Mouse (Mus musculus) right cerebral cortex, postnatal 36 days (tissue): ENCODE data around the gene Ell.

Experiments used
- DNase-seq, 2 experiments: peaks; one replicate each; pipeline ENCODE4 v3.0.0; 2022; ENCODE audit warnings: low spot score in 2 of 2, mixed read lengths in 1 of 2

Ell gene

DNA sequence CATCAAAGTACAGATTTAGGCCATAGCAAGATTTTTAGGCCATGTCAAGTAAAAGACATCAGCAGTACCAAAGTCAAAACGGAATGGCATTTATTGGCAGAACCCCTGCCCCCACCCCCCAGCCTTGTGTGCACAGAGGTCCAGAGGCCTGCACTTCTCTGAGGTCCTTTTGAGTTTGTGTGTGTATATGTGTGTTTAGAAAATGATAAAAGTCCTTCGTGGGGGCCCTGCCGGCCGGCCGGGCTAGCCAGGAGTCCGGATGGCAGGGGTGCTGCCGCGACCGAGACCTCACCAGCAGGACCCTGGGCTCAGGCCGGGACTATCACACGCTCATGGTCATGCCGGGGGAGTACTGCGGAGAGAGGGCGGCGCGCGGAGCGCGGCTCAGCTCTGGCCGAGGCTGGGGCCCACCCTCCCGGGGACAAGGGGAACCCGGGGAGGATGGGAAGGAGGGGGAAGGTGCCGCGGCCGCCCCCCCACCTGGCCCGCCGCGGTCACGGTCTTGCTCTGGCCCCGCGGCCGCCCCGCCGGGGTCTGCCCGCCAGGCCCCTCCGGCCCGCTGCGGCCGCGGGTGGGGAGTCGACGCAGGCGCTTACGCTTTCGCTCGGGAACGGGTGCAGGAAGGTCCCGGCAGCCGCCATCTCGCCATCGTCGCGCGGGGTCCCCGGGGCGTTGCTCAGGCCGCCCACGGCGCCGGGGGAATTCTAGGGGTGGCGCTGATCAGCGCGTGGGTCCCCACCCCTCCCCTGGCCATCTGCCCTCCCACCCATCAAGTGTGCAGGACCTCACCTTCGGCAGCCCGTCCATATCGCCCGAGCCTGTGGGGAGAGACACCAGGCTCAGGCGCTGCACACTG lies 58.4 kb downstream of the Ell start:
- no peak for DNase-seq

DNA sequence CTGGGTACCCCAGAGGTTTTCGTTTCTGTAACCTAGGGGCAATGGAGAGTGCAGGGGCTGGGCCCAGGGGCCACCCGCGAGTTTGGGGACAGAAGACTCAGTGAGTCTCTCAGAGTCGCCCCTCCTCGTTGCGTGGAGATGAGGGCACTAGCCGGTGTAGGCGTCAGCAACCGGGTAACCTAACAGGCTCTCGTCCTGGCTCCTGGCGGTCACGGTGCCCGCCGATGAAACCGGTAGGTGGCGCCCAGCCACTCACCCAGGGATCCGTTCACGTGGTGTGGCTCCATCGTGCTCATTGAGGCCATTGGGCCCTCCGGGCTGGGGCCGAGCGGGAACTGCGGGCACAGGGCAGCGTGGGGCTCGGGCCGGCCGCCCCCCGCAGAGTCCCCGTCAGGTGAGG lies 59.0 kb downstream of the Ell start:
- DNase-seq, result peak; percentile 78 to 81

DNA sequence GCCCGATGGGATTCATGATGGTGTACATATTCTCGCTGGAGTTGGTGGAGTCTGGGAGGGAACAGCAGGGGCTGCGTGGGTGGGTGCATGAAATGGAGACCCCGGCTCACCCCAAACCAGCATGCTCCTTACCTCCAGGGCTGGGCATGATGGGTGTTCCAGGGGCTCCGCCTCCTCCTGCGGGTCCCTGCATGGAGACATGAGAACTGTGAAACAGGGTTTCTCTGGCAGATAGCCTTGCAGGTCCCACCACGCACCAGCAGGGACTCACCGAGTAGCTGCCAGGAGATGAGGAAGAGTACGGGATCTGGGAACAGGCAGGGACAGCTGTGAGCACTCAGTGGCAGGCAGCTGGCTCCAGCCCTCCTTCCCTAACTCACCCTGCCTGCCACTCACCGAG lies 59.5 kb downstream of the Ell start:
- DNase-seq, result no peak

DNA sequence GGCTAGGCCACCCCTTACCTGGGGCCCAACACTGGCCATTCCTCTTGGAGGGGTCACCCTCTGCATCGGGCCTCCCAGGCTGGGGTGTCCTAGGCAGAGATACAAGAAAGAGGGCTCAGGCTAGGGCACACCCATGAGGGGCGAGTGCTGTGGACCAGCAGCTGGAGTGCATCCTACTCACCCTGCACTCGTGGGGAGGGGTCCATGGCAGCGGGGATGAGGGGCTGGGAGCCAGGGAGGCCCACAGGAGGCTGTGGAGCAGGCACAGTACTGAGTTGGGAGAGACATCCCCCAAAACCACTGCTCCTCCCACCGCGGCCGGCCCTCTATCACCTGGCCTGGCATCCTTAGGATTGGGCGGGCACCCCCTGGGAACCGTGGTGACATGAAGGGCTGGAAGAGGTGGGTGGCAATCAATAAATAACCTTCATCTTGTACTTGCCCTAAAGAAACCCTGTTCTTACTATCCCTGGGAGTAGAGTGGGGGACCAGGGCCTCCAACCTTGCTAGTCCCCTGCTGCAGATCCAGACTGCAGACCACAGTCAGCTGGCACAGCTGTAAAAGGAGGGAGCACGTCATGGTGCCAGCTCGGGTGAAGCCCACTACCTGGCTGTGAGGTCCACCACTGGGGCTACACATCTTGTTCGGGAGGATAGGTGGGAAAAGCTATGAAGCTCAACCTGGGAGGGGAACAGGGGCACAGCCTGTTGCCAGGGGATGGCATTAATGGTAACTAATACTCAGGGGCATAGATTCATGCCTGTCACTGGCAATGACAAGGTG lies 60.4 kb downstream of the Ell start:
- no peak for DNase-seq

DNA sequence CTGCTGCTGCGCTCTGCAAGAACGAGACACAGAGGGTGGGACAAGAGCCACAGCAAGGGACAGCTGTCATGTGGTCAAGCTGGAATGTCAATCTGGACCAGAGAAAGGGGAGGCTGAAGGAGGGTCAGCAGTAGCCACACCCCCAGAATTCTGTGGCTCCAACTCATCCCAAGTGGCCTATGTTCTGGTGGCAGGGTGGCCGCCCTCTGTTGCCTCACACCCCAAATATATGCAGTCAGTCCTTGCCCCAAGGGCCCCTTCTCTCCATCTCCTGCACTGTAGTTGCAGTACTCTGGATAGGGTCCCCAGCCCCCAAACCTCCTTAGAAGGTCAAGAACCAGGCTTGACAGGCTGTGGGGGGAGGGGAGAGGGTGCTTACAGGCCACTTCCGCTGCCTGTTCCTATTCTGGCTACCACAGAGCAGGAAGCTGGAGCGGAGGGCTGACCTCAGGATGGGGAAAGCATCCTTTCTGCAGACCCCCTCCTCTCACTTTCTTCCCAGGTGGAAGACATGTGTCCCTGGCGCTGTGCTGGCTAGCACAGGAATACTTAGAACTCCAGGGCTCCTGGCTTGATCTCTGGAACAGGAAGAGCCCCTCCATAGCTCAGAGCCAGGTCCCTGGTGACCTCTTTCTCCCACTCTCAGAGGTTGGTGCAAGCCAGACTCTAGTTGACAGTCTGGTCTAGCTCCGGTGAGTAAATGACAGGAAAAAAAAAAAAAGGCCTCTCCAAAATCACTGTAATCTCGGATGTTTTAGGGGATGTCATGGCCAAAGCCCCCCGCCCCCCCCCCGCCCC lies 61.4 kb downstream of the Ell start:
- no peak for DNase-seq

DNA sequence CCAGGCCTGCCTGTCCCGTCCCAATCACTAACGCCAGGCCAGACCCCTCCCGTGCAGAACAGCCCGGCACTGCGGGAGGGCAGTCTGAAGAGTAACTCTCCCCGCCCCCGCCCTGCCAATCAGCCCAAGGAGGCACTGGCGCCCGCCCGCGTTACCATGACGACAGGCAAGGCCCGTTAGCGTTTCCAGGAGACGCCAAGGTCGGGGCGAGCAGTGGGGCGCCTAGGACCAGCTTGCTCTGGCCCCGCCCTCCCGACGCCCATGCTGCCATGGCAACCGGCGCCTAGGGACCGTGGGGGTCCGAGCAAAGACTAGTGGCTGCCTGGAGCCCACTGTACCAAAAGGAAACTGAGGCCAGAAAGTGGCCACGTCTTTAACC lies 62.0 kb downstream of the Ell start:
- DNase-seq, result peak; percentile 80 to 85

DNA sequence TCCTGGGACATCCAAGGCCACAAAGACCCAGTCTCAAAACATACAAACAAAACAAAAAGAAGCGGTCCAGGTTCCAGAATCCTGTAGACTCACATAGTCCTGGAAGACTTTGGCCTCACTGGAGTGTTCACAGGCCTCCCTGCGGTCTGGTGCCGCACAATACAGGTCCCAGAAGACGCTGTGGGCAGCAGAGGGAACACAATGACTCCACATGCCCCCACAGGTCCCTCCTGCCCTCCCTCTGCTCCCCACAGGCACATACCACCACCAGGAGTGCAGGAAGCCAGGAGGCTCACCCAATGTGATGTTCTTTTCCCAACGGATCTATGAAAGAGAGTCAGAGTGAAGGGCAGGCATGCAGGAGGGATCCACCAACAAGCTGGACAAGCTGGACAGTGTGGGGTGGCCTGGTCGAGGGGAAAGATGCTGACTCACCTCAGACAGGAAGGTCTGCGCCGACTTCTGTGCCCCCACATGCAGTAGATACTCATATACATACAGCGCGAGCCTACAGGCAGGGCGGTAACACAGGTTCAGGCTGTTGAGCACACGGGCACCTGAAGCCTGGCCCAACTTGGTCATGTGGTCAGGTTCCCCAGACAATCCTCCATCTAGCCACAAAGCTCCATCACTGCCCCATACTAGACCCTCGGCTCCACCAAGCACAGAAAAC lies 63.0 kb downstream of the Ell start:
- no peak for DNase-seq

DNA sequence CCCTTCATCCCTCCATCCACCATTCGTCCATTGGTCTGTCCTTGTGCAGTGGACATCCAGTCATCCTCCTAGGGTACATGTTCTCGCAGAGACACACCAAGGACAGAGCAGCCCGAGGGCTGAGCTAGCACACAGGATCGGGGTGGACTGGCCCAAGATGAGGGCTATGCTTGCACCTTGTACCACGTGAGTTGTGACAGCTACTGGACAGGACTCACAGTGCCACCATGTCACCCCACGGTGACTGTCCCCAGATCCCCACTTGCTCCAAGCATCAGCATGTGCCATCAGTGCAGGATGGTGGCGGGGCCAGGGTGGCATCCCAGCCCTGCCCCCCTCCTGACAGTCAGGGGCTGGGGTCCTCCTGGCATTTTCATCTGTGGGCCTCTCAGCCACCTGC lies 65.3 kb downstream of the Ell start:
- no peak for DNase-seq

DNA sequence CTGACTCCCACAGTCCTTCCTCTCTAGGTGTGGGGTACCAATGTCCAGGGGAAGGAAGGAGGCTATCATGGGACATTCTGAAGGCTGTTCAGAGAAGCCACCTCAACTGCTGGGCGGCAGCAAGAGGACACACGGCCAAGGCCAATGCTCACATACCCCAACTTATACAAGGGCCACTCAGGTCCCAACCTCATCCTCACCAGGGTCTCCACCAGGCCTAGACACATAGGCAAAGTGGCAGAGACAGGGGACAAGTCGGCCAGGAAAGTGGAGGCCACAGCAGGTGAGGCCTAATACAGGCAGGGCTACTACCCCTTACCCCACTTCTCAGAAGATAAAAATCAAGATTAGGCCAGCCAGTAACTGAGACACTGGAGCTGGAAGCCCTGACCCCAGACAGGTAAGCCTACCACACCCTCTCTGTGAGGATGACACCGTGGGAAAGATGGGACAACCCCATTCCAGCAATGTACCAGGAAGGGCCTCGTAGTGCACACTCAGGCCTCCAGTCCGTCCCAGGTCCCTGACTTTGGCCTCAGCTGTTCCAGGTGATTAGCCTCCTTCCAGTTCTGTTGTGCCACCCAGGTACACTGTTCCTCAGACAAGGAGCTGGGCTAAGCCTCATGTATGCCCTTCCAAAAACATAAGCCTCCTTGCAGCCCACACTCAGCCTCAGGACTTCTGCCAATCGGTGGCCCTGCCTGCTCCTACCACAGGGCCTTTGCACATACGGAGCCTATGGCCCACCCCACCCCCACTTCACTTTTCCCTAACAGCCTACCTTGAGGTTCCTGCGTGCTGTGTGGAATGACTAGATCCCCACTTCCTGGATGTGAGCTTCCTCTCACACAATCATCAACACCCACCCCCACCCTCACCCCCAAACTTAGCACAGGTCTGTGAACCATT lies 66.9 kb downstream of the Ell start:
- no peak for DNase-seq

DNA sequence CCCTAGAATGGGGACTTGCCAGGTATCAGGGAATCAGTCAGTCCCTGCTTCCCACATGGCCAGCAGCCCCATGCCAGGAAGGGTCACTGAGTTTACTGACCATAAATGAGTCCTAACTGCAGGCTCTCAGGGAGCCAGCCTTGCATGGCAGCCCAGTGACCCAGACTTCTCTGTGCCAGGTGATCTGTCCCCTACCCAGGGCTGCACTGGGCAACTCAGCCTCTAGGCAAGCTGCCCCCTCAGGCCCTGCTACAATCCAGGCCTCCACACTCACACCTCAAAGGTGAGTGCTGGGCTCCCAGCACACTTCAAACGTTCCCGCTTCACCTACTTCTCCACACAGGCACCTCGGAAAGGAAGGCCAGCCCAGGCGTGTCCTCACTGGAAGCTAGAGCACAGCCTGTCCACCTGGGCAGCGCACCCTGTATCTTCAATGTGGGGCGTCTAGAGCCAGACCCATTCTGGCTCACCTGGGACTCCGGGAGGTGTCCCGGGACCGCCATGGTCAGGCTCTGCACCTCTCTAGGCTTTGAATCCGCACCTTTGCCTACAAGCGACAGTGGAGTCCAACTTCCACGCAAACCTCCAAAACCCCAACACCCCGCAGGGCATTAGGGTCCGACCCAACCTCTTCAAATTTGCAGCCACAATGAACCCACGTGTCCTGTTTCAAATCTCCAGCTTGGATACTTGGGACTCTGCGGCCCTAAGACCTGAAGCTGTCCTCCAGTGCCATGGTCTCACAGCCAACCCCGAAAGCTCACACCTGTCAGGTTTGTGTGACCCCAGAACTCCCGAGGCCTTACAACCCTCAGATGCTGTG lies 67.7 kb downstream of the Ell start:
- DNase-seq, result no peak

DNA sequence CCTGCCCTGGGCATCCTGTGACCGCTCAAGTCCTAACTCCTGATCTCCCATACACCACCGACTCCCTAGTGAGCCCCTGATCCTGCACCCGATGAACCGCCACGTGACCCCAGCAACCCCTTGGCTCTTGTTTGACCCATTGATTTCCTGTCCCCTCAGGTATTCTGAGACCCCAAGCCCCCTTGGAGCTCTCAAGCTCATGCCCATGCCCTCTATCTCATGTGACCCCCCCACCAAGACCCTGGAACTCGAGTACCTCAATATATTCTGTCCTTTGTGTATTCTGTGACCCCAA lies 68.3 kb downstream of the Ell start:
- DNase-seq, result no peak

DNA sequence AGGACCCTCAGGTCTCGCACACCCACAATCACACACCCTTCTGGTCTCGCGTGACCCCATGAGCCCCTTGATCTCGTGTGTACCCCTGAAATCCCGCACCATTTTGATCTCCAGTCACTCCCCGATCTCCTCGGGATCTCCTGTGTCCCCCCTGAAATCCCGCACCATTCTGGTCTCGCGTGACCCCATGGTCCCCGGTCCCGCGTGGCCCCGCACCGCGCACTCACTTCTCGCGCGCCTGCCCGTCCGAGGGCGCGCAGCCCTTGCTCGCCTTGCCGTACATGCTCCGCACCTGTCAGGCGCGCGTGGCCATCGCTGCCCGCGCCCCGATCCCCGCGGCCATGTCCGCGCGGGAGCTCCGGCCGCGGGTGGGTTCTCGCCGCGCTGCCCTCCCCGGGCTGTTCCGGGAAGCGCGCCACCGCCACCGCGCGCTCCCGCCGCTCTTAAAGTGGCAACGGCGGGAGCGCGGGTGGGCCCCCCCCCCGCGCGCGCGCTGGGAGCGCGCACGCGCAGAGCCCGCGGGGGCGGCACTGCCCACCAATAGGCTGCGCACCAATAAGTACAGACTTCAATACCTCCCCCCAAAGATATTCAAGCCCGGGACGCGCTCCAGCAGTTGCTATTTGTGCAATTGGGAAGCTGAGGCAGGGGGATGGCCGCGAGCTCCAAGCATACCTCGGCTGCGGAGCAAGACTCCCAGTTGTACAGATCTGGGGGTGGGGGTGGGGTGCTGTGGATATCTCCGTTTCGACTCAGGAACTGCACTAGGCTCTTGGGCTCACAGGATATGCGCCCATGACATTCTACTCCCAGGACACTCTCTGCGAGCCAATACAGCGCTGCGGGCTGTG lies 68.9 kb downstream of the Ell start:
- DNase-seq, result peak in 1 of 2 experiments; percentile 63

DNA sequence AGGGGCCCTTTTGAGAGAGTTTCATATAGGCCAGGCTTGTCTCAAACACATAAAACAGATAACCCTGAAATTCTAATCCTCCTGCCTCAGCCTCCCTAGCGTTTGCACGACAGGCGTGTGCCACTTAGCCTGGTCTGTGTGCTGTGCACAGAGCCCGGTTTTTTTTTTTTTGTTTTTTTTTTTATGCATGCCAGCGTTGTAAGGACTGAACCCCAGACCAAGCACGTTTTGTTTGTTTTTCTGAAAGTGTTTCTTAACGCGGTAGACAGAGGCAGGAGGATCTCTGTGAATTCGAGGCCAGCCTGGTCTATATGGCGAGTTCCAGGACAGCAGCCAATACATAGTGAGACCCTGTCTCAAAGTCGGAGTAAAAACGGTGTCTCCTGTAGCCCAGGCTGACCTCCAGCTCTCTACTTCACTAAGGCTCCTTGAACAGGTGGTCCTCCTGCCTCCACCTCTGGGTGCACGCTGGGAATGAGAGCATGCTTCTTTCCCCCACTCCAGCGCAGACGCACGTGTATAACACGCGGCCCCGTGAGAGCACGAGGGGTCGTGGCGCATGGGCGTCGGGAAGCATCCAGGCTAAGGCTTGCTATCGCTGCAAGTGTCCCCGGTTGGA lies 69.6 kb downstream of the Ell start, which contains the start of gene Ssbp4:
Gene Ssbp4 (minus strand): TSS at position 124 of the 619 bp plus-strand sequence.
- no peak for DNase-seq

DNA sequence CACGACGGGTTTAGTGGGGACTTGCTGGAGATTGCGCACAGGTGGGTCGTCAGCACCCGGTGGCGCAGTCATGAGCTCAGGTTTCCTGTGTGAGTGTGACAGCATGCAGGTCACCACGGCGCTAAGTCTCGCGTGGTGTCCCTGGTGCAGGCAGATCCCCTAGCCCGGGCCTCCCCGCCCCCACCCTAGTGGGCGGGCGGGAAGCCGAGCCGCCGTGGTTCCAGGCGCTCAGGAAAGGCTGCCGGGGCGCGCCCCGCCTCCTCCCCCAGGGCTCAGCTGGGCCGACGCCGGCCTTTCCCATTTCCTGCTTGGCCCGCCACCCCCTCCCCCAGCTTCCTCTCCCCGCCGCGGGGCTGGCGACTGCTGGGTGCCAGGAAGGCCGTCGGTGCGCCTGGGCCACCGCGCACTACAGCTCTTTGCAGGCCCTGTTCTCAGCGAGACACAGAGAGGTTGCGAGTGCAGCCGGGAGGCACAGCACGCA lies 70.2 kb downstream of the Ell start:
- peak in 1 of 2 experiments; percentile 64 for DNase-seq

DNA sequence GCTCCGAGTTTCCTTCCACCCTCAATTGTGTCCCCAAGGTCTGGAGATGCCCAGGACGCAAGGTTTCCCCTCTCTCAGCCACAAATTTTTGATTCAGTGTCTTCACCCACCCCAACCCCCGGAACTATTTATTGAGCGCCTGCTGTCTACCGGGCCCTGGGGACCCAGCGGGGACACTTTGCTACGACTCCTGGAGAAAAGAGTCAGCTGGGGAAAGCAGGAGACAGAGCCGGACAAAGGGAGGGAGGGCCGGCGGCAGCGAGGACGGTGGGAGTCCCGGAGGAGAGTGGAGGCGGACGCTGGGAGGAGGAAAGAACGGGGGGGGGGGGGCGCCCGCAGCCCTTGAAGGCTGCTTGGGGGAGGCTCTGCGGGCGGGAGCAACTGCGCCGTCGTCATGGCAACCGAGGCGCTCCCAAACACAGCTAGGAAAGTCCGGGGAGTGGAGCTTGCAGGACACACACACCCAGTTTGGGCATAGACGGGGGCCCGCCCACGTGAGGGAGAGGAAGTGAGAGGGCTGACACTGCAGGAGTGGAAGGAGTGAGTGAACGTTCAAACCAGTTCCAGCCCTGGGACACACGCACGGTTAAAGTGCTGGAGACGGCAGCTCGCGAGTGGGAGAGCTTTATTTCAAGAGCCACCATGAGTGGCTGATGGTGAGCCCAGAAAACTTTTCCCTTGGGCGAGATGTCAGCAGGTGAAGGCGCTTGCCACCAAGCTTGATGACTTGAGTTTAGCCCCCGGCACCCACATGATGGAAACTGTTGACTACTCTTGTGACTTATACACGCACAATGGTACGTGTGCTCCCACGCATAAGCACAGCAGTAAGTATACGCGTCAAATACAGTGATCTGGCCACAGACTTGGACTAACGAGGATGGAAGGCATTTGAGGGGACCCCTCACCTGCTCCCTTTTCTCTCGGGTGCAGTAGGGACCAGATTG lies 70.9 kb downstream of the Ell start:
- DNase-seq, result peak; percentile 91 to 94

DNA sequence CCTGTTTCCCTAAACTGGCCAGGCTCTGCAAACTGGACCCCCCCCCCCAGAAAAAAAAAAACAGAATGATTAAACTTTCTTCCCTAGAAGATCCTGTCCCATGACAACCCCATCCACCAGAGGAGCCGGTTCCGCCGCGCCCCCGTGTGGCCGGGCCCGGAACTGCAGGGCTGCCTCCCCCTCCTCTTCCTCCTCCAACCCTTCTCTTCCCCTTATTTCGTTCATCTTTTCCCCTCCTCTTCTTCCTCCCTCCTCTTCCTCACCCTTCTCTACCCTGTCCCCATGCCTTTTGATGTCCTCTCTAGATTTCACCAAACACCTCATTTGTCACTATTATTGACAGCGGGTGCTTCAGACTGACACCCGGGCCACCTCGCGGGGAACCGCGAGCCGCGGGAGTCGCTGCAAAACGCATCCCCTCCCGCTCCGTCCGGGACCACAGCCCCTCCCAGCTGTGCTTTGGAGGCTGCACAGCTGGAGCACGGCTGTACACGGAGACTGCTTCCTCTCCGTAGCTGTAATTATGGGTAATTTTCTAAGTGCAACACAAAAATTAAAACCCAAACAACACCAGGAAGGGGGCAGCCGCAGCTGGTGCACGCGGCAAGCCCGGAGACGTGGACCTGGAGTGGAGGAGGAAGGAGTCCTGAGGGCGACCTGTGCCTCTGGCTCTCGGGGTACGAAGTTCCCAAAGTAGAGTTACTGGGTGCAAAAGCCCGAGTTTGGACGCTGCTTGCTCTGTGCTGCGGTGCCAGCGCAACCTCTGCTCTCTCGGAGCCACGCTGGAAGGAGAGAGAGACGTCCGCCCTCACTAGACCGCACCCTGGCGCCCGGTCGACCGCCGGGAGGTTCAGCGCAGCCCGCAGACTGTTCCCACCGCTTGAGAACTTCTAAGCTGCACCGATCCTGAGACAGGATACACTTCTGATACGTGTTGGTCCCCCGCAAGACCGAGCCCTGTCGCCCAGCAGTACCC lies 71.8 kb downstream of the Ell start:
- no peak for DNase-seq
